Mouse (Mus musculus) limb, embryonic 10.5 days (tissue): ENCODE results near the gene Cct2. TPM values are rescaled to one million over a fixed set of nuclear protein-coding genes. Genes with fewer than 3 reads are reported as not detected.
A peak's percentile ranks its signal among the peaks of the same experiment; 100 is the strongest.
"Not testable (repeated sequence)": the region's sequence is repeated elsewhere in the genome, so short reads cannot be mapped to it uniquely, and the experiment has no call there.

ENCODE experiments used
- DNase-seq: peaks from one replicate; pipeline ENCODE4 v3.0.0-alpha.2; 2017; ENCODE audit warnings: low spot score
- H3K27ac ChIP-seq: fragments of 300-500 bp; sonication (generic); 2 replicates; pipeline ENCODE4 v1.5.1; 2016; ENCODE audit warnings: mild to moderate bottlenecking
- H3K27me3 ChIP-seq: fragments of 300-500 bp; sonication (generic); 2 replicates; pipeline ENCODE4 v1.6.1; 2016; ENCODE audit warnings: low read depth, mild to moderate bottlenecking; ENCODE audit not compliant: poor library complexity, severe bottlenecking
- H3K36me3 ChIP-seq: fragments of 300-500 bp; sonication (generic); 2 replicates; pipeline ENCODE4 v1.6.1; 2016; ENCODE audit warnings: mild to moderate bottlenecking, moderate library complexity
- H3K4me1 ChIP-seq: fragments of 300-500 bp; sonication (generic); 2 replicates; pipeline ENCODE4 v1.6.1; 2016
- H3K4me3 ChIP-seq: fragments of 300-500 bp; sonication (generic); 2 replicates; pipeline ENCODE4 v1.5.1; 2016; ENCODE audit warnings: mild to moderate bottlenecking, moderate library complexity
- H3K9me3 ChIP-seq: fragments of 300-500 bp; sonication (generic); replicated peaks from 2 replicates; pipeline ENCODE4 v1.6.1; 2016; ENCODE audit warnings: mild to moderate bottlenecking
- WGBS: fragments of 180-500 bp; shearing (Covaris S2); methylation state at CpG from one replicate; pipeline ENCODE4 v1.1.7; 2016; 5-methylcytosine and 5-hydroxymethylcytosine counted together
- polyA plus RNA-seq: library from polyadenylated mRNA; unstranded; fragments of >200 nt; fragmentation: Nextera tagmentation; extraction: Ambion mirVana; gene quantifications from 2 replicates; pipeline ENCODE4 v1.2.1, GENCODE M21; 2016

Gene Cct2
- polyA plus RNA-seq, 1 experiment from 2014 or later: 350 TPM

- H3K36me3 ChIP-seq, H3K9me3 ChIP-seq, H3K27ac ChIP-seq, DNase-seq: not testable (repeated sequence)
- WGBS: 57% methylated on average over 16 of the region's 16 CpGs
- Histone ChIP-seq H3K27me3 (peaks cover 17% of the 10 kb centered on the region; the same call in 1 of the 2 replicates), H3K4me3 (peak overlapping the region; percentile 27), H3K4me1 (peaks cover 37% of the 10 kb centered on the region)
Measured at GRCm38 (mm10) chr10:117043497-117044166, 20.0 kb downstream of the Cct2 start.

GRCm38 (mm10) chr10:117042295-117042694 lies 21.3 kb downstream of the Cct2 start:
- Histone ChIP-seq H3K27ac (no peak overlapping the region), H3K27me3 (peaks cover 17% of the 10 kb centered on the region; the same call in 1 of the 2 replicates), H3K4me1 (peaks cover 34% of the 10 kb centered on the region), H3K4me3 (no peak overlapping the region), H3K9me3 (no peaks in the 10 kb centered on the region), H3K36me3 (no peaks in the 10 kb centered on the region)
- WGBS: 88% methylated on average over 14 of the region's 14 CpGs
- no peak for DNase-seq

GRCm38 (mm10) chr10:117040355-117040754 lies 23.3 kb downstream of the Cct2 start:
- H3K27ac ChIP-seq: no peak overlapping the region
- peaks cover 8% of the 10 kb centered on the region; the same call in 1 of the 2 replicates for H3K27me3 ChIP-seq
- WGBS: 77% methylated on average over 6 of the region's 6 CpGs
- no peak for DNase-seq
- H3K9me3 ChIP-seq: no peaks in the 10 kb centered on the region
- no peaks in the 10 kb centered on the region for H3K36me3 ChIP-seq
- peaks cover 20% of the 10 kb centered on the region for H3K4me1 ChIP-seq
- no peak overlapping the region for H3K4me3 ChIP-seq

- no peaks in the 10 kb centered on the region for H3K27me3 ChIP-seq
- no peak overlapping the region for H3K4me3 ChIP-seq
- no peaks in the 10 kb centered on the region for H3K36me3 ChIP-seq
- 26% methylated on average over 8 of the region's 8 CpGs for WGBS
- peak; percentile 86 for DNase-seq
- H3K4me1 ChIP-seq: peaks cover 6% of the 10 kb centered on the region
- H3K27ac ChIP-seq: no peak overlapping the region
- no peaks in the 10 kb centered on the region for H3K9me3 ChIP-seq
Measured at GRCm38 (mm10) chr10:117033785-117034184, 29.8 kb downstream of the Cct2 start.

- H3K4me3 ChIP-seq: no peak overlapping the region
- no peaks in the 10 kb centered on the region for H3K9me3 ChIP-seq
- H3K27me3 ChIP-seq: peaks cover 8% of the 10 kb centered on the region; the same call in 1 of the 2 replicates
- no peak for DNase-seq
- H3K27ac ChIP-seq: no peak overlapping the region
- H3K36me3 ChIP-seq: no peaks in the 10 kb centered on the region
- WGBS: 97% methylated on average over 3 of the region's 3 CpGs
- peaks cover 15% of the 10 kb centered on the region for H3K4me1 ChIP-seq
Measured at GRCm38 (mm10) chr10:117031160-117031559, 32.5 kb downstream of the Cct2 start.

- 87% methylated on average over 8 of the region's 8 CpGs for WGBS
- Histone ChIP-seq H3K4me1 (peaks cover 37% of the 10 kb centered on the region), H3K4me3 (no peak overlapping the region), H3K9me3 (no peaks in the 10 kb centered on the region), H3K27ac (no peak overlapping the region), H3K36me3 (no peaks in the 10 kb centered on the region), H3K27me3 (peaks cover 48% of the 10 kb centered on the region)
- DNase-seq: no peak
Measured at GRCm38 (mm10) chr10:117026176-117026575, 37.4 kb downstream of the Cct2 start.

- H3K9me3 ChIP-seq, DNase-seq, H3K36me3 ChIP-seq, H3K4me3 ChIP-seq, H3K27ac ChIP-seq: not testable (repeated sequence)
- Histone ChIP-seq H3K27me3 (peaks cover 48% of the 10 kb centered on the region), H3K4me1 (peaks cover 41% of the 10 kb centered on the region)
Measured at GRCm38 (mm10) chr10:117025776-117026175, 37.8 kb downstream of the Cct2 start.

- 64% methylated on average over 16 of the region's 16 CpGs for WGBS
- no peaks in the 10 kb centered on the region for H3K36me3 ChIP-seq
- no peaks in the 10 kb centered on the region for H3K9me3 ChIP-seq
- H3K27ac ChIP-seq: peak overlapping the region; percentile 53
- 0 out of 2 replicates have a peak overlapping the region, but pooled peaks have one; percentile 20 for H3K4me3 ChIP-seq
- peaks cover 48% of the 10 kb centered on the region for H3K27me3 ChIP-seq
- peak; percentile 30 for DNase-seq
- H3K4me1 ChIP-seq: peaks cover 53% of the 10 kb centered on the region
Measured at GRCm38 (mm10) chr10:117023693-117024092, 39.9 kb downstream of the Cct2 start.

- peak overlapping the region; percentile 33 for H3K4me3 ChIP-seq
Measured at GRCm38 (mm10) chr10:117021020-117021754, 42.4 kb downstream of the Cct2 start.

GRCm38 (mm10) chr10:117018281-117018840 lies 45.3 kb downstream of the Cct2 start:
- Histone ChIP-seq H3K27ac (no peak overlapping the region), H3K9me3 (no peaks in the 10 kb centered on the region), H3K4me3 (no peak overlapping the region), H3K27me3 (peaks cover 12% of the 10 kb centered on the region), H3K36me3 (no peaks in the 10 kb centered on the region), H3K4me1 (peaks cover 51% of the 10 kb centered on the region)
- 68% methylated on average over 7 of the region's 7 CpGs for WGBS
- no peak for DNase-seq

More at GRCm38 (mm10) chr10:117021020-117021754, 42.4 kb downstream of the Cct2 start:
- Histone ChIP-seq H3K9me3 (no peaks in the 10 kb centered on the region), H3K4me1 (peaks cover 53% of the 10 kb centered on the region), H3K27ac (peak overlapping the region; percentile 50; the same call in 1 of the 2 replicates), H3K27me3 (peaks cover 40% of the 10 kb centered on the region), H3K36me3 (no peaks in the 10 kb centered on the region)
- peak; percentile 82 for DNase-seq
- 14% methylated on average over 21 of the region's 21 CpGs for WGBS

- Histone ChIP-seq H3K9me3 (no peaks in the 10 kb centered on the region), H3K27ac (no peak overlapping the region), H3K4me1 (peaks cover 33% of the 10 kb centered on the region), H3K4me3 (no peak overlapping the region), H3K27me3 (no peaks in the 10 kb centered on the region), H3K36me3 (no peaks in the 10 kb centered on the region)
- 89% methylated on average over 5 of the region's 5 CpGs for WGBS
- no peak for DNase-seq
Measured at GRCm38 (mm10) chr10:117014565-117014964, 49.0 kb downstream of the Cct2 start.

- H3K4me1 ChIP-seq: peaks cover 32% of the 10 kb centered on the region
- H3K4me3 ChIP-seq: no peak overlapping the region
- H3K36me3 ChIP-seq: no peaks in the 10 kb centered on the region
- no peak for DNase-seq
- H3K27me3 ChIP-seq: no peaks in the 10 kb centered on the region
- 29% methylated on average over 12 of the region's 12 CpGs for WGBS
- H3K27ac ChIP-seq: no peak overlapping the region
- H3K9me3 ChIP-seq: no peaks in the 10 kb centered on the region
Measured at GRCm38 (mm10) chr10:117013689-117014390, 49.8 kb downstream of the Cct2 start.
